Mouse (Mus musculus) layer of hippocampus, postnatal 25 days (tissue): Measurements from ENCODE around the gene Tns3. TPM values are rescaled to one million over a fixed set of nuclear protein-coding genes. Genes with fewer than 3 reads are reported as not detected.

Source experiments
- DNase-seq, 2 experiments: peaks; one replicate each; pipeline ENCODE4 v3.0.0; 2022; ENCODE audit warnings: mixed read lengths in 2 of 2, low spot score in 1 of 2; ENCODE audit errors: extremely low spot score in 1 of 2
- total RNA-seq, 2 experiments: library from RNA; stranded (reverse); gene quantifications; 2 replicates each; pipeline ENCODE4 v1.2.3; 2021

Gene Tns3
- total RNA-seq, 2 experiments from 2014 or later, result 46.6 to 53.2 TPM

DNA sequence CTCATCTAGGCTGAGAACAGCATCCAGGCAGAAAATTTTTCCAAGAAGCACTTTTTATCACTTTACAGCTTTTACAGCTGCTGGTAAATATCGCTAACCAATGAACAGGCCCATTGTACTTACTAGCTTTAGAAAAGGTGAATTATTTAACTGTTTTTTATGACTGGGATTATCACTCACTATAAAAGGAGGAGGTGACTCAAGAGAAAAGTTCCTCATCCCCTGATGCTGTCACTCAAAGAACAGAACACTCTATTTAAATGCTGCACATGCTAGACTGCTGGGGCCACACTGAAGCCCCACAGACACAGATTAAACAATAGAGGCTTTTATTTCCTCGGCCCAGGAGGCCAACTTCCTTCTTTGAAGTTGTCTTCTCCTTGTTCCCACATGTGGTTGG is 80.0 kb downstream of the Tns3 start:
- no peak for DNase-seq

DNA sequence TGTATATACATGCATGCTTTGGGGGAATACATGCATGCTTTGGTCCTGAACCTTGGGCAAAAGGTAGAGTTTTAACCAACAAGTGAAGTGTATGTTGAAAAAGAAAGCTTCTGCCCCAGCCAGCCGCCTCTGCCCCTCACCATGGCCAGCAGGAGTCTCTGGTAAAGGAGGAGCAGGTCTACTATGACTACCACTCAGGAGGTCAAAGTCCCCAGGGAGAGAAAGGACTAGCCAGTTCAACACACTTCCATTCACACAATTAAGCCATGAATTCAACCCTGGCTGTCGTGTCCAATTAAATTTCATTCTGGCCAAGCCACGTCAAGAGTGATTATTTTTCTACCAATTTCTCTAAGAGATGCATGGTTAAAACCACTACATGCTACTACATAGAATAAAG is 81.2 kb downstream of the Tns3 start:
- DNase-seq, result no peak

DNA sequence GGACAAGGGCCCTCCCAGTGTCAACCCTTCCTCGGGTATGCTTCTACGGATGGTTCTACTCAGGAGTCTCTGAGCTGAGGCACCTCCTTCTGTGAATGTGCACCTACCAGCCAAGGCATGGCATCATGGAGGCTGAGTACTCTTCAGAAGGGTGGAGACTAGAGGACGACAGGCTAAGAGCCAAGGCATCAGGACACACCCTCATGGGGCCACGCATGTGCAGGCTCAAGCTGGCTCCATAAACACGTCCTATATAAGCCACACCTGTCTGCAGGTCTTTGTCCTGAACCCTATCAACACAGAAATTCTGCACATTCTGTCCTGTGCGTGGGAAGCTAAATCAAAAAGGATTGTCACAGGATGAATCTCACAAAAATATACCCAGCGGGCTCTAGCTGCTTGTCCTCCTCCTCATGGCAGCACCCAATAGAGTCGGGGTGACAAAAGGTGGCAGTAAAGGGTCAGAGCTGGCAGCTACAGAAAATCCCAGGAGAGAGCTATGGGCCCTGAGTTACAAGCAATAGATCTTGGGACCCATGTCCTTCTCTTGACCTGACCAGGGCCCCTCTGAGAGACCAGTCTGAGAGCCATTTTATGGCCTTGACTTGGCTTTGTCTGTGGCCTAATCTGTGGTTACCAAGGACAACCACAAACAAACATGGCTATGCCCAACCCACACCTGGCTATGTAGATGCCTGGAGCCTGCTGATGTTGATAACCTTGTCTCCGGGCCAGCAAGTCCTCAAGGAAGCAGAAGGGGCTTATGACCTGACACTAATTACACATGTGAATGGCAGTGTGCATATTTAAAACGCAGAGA is 82.0 kb downstream of the Tns3 start:
- DNase-seq, result no peak

DNA sequence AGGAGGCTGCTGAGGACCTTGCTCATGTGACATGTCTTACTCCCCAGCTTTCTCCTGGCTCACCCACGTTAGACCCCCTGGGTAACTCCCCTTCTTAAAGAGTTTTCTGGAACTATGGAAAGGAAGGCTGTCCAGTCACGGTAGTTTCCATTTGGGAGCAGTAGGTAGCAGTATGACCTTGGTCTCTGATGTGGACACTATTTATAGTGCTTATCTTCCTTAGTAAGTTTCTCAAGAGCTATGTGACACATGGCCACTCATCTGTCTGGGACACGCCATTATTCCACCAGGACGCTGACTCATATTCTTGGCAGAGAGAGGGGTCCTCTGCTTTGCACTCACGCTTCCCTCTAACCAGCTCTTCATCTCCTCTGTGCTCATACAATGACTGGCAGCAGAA is 84.5 kb downstream of the Tns3 start:
- DNase-seq, result no peak

DNA sequence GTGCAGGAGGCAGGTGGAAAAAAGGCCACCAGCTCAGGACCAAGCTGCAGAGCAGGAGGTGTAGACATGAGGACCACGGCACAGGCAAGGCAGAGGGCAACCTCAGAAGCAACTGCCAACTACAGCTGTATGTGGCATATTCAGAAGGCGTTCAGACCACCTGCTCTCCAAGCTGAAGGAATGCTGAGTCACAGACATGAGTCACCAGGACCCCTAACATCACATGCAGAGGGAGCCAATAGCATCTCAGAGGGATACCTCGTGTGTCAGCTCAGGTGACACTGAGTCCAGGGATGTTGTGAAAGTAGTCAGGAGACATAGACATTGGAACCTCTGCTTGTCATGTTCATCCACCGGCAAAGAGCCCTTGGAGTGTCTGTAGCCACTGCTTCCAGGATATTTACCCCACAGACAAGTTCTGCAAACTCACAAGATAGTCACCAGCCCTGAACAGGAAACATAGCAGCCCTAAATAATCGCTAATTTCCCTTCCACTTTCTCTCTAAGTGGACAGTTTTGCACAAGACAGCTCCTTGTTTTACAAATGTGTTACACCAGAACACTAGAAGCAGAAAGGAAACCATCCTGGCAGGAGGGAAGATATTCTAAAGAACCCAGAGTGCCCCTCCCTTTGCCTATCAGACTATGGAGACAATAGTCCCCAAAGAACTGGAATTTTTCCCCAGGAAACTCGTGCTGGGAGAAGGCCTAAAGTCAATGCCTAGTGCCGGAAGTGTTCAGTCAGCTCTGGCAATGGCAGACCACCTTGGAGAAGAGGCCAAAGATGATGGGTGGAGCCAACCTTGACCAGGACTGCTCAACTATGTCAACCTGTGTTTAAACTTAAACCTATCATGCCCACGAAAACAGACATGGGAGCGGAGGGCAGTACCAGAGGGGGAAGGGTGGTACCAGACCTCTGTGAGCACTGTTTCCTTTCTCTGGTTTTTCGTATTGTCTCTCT is 88.8 kb downstream of the Tns3 start:
- DNase-seq, result no peak

DNA sequence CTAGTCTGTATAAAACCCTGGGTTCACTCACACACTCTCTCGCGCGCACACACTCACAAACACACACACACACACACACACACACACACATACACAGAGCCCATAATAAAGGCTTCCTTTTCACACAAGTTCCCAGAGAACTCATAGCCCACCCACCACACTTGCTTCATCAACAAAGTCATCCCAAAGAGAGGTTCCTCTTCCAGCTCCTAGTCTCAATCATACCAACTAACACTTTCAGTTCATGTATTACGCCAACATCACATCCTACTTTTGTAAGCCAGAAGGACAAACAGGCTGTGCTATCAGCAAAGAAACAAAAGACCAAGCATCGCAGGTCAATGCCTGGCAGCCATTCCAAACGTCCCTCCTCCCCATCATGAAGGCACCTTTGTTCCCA is 89.8 kb downstream of the Tns3 start:
- DNase-seq, result no peak

DNA sequence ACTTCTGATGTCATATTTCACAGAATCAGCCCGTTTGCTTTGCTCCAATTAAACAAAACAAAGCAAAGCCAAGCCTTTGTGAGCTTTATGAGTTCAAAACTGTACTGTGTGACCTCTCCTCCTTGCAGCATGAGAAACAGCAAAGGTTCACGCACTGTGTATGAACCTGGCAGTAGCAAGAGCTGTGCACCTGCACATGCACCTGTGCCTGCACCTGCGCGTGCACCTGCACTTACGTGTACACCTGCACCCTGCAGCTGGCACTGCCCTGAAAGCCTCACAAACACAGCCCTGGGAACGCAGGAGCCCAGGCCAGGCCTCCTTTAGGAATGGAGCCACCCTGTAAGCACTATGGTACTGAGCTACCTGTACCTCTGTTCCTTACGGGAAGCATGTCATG is 91.6 kb downstream of the Tns3 start:
- no peak for DNase-seq

DNA sequence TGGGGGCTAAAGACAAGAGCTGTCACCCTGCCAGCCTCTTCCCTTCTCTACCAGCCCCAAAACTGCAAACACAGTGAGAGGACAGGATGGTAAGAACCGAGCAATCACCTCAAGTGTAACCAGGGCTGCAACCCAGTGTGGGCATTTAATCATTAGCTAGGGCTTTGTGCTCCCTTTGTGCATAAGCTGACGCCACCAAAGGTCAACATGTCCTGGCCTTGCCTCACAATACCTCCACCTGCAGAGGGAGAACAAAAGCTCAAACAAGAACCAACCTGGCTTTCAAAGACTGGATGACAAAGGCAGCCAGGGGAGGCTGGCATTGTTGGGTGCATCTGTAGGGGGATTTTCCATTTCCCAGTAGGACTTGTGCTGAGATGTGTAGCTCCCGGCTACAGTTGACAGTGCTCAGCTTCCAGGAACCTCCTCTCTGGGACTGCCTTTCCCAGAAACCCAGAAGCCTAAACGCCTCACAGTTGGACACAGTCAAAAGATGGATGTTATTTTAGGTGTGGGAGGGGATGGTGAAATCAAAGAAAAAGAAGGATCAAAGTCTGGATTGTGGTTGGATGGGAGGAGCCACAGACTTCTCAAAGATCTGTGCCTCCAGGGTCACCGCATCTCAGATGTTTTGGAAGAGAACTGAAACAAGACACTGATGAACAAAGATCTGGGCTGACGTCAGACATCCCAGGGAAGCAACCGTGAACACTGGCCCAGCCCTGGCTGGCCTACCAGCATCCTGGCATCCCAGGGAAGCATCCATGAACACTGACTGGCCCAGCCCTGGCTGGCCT is 94.9 kb downstream of the Tns3 start:
- DNase-seq, result no peak

DNA sequence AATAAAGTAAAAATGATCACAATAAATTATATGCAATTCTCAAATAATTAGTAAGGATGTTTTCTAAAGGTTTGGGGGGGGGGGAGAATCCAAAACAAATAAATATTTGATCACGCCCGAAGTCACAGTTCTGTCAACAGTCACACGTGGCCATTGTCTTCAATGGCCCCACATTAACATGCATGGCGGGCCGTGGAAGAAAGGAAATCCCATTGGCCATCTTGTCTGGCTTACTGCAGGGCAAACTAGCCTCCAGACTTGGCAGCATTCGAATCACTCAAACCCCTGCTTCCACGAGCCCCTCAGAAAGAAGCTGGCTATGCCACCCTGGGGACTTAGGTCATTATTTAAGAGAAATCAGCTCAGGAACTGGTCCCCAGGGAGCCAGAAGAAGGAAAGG is 95.5 kb downstream of the Tns3 start:
- no peak for DNase-seq

DNA sequence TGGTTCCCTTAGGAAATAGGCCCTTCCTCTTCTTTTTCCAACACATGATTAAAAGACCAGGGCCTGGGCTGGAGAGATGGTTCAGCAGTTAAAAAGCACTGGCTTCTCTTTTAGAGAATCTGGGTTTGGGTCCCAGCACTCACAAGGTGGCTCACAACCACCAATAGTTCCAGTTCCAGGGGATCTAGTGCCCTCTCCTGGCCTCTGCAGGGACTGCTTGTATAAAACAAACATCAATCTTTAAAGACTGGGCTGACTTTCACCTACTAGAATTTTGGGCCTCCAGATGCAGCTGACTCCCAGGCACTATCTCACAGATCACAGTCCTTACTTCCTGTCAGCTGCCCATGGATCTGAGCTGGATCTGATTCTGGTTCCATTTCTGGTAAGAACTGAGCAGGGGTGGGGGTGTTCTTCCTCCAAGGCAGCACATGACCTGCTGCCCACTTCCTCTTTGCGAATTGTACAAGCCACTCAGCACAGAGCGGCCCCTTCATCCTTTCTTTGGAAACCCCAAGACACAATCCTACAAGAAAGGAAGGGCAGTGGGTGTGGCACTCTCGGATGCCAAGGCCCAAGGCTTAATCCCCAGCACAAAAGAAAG is 98.0 kb downstream of the Tns3 start:
- DNase-seq, result no peak

DNA sequence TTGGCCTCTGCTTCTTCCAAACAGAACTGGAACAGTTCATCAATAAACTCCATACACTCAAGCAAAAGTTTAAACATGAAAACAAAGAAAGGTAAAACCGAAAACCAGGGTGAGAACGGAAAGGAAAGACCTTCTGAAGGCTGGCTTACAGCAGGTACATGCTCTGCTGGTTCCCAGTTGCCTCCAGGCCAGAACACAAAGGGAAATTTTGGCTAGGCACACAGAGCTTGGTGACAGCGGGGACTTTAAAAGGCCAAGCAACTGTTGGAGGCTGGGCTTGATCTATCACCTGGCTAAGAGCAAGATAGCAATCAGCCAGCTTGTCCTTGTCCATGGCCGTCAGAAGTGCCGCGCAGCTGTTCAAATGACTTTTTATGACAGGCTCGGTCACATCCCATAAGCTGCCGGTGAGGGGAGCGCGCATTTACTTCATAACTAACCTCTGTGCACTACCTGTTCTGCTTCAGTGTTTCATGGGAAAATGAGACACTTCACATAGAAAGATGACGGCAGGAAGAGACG is 105.5 kb downstream of the Tns3 start:
- no peak for DNase-seq

DNA sequence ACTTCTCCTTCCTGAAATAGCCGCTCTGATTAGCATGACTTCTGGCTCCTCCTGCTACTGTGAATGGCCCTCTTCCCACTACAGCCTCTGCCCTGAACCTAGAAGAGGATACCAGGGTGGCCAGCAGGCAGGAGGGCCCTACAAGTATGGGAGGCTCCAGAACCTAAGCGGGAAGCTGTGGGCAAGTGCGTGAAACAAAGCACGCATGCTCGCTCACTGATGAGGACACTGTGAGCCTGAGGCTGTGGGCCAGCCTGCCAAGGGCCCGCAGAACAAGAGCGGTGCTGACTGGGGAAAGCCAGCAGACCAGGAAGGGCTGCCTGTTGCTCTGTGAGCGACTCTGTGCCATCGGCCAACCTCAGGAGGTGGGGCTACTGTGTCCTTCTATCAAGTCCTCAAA is 106.1 kb downstream of the Tns3 start:
- DNase-seq, result no peak

DNA sequence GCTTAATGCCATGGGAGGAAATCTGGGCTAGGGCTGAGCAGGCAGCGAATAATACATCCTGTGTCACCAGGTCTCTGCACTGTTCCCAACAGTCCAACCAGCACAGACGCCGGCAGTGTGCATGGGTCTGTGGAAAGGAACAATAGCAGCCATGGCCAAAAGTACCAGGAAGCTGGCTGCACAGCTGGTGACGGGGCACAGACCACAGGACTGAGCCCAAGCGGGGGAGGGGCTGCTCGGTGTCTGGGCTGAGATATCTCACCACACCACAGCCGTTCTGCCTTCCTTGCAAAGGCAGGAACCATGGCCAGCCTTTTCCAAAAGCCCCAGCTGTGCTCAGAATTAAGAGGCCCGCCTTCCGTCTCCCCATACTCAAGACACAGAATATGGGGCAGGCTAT is 107.3 kb downstream of the Tns3 start:
- no peak for DNase-seq

DNA sequence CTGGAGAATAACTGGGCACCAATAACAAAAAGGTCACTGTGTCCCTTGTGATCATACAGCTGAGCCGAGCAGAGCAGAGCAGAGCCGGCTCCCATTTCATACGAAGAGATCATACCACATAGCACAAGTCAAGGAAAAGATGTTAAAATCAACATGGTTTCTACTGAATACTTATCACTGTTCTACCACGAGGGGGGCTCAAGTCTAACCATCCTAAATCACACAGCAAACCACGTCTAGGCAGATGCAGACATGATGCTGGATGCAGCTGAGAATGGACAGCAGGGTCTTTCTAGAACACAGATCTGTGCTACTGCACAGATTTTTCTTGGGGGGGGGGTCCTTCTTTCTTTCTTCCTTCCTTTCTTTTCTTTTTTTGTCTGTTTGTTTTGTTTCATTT is 112.6 kb downstream of the Tns3 start:
- DNase-seq, result no peak

DNA sequence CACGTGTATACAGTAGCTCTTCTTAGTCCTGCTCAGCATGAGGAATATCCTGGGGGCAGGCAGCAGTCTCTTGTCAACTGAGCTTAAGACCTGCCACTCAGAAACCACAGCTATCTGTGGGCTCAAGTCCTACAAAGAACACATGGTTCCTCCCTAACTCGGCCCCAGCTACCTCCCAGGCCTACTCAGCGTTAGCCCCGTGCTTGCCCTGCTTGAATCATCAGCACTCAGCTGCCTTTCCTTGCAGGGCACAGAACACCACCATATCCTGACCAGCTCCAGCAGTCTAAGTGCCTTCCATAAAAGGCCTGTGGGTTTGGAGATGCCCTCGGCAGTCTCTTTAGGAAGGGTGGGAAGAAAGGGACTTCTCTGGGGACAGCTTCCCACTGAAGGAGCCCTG is 116.7 kb downstream of the Tns3 start:
- DNase-seq, result no peak

DNA sequence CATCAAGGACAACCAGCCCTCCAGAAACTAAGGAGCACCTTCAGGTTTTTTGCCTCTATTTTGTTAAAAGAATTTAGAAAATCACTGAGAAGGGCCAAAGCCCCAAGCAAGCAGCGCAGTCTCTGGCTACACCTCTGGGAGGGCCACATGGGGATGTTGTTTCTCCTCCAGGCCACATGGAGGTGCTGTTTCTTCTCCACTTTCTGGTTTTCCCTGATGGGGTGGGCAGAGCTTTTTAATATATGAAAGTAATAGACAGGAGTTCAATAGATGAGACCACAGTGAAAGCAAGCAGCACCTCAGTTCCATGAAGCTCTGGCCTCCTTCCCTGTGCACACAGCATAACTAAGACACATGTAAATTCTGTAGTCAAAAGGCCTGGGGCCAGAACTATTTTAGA is 118.5 kb downstream of the Tns3 start:
- DNase-seq, result no peak

DNA sequence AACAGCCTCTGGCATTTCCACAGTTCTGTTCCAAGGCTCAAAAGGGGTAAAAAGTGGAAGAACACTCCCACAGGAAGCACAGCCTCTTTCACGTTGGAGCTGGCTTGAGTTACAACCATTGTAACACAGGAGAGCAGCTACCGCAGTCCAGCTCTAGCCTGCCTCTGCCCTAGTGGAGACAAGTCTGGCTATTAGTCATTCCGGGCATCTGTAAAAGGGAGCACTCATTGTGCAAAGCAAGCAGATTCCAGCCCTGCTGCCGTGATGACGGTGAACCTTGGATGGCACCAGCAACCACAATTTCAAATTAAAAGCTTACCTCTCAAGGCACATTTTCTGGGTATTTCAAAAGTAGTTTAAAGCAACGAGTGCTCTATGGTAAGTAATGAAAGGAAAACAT is 120.0 kb downstream of the Tns3 start:
- DNase-seq, result no peak

DNA sequence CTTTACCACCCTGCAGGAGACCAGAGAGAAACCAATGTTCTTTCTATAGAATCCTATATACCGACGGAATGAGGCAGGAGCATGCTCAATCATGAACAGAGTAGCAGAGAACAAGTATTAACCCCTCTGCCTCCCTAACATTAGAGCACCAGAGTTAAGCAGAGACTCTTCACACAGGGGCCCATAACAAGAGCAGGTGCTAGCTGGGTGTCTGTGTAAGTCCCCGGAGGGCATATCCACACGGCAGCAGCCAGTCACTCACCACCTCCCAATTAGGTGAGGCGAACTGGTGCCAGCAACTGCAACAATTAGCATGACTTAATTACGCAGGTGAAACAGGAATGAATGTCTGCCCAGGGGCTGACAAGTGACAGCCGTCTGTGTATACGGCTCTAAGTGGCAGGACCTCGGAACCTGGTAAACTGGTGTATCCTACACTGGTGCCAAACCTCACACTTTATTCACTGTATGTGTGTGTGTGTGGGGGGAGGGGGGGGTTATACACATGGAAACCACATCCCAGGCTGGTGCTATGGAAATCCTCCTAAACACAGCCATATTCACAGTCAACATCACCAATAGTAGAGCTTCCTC is 123.0 kb downstream of the Tns3 start:
- no peak for DNase-seq

DNA sequence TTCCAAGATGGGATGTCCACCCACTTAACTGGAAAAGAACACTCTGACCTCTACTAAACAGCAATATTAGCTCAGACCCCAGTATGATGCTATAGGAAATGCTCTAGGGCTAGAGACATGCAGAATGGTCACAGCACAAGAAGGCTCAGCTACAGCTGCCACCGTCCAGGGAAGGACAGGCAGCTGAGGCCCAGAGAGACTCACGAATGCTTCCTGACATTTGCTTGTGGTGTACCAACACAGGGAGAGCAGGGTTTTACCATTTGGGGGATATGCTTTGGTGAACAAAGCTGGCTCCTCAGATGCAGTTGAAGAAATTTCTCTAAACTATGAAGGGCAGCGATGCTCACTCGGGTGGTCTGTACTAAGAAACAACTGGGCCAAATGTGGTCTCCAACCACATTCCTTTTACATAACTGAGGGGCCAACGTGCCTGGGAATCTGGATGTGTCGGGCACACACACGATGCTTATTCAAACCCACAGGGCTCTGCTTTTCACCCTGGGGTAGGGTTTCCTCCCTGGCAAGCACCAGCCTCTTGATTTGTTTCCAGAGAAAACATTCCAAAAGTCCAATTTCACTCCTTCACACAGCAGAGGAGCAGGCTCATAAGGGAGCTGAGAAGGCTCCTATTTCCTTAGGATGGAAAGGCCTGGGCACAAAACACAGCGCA is 124.6 kb downstream of the Tns3 start:
- no peak for DNase-seq
